Mouse (Mus musculus): ENCODE measurements at regions not wholly inside any gene's neighbourhood (a gene's known extent, or its start where the extent isn't known, plus 50 kb on each side); places are given as distances from the start of the nearest gene placed in this dataset.

DNA sequence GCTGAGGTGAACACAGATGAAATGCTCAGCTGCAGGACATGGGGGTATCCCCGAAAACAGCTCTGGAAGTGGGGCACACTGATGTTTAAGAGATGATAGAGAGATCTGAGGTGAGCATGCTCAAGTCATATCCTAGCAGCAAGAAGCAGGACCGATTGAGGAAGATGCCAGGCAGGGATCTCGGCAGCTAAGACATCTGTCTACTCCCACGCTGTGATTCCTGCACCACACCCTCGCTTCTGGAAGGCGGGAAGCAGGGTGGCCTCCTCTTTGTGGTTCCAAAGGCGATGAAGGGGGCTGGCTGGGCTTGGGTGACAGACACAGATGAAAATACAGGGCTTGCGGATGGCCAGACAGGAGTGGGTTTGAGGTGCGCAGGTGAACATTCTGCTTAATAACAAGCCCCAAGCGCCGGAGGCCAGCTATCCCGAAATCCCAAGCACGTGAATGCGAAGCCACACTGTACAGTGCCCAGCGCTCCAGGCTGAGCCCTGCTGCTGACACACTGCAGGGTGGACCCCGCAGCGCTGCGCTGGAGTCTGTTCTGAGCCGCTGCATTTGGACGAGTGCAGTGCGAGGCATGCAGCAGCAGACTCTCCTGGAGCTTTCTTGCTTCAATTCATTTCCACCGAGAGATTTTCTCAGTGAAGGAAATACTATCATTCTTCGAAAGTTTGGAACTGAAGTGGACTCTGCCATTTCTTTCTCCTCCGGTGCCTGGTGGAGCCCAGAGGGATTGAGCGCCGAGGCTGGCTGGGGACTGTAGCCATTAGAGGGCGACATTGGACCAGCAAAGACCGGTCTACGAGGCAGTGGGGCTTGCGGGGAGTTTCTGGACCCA, 308.6 kb downstream of the Matn1 start:
- Histone ChIP-seq H3K4me3 (peak overlapping the region; percentile 33), H3K27me3 (peaks cover 15% of the 10 kb centered on the region), H3K4me1 (replicated peaks) (peaks cover 15% of the 10 kb centered on the region), H3K4me2 (peak overlapping the region; percentile 60), H3K9me3 (replicated peaks) (no peaks in the 10 kb centered on the region), H3K36me3 (no peaks in the 10 kb centered on the region), H3K9ac (0 out of 2 replicates have a peak overlapping the region, but pooled peaks have one; percentile 40), H3K27ac (no peak overlapping the region)
- WGBS = 16% methylated on average over 30 of the region's 30 CpGs
- ATAC-seq (replicated peaks; ENCODE audit: insufficient number of reproducible peaks, insufficient read depth, low FRiP score, low read depth) = peak; percentile 74; the same call in 1 of the 2 replicates

DNA sequence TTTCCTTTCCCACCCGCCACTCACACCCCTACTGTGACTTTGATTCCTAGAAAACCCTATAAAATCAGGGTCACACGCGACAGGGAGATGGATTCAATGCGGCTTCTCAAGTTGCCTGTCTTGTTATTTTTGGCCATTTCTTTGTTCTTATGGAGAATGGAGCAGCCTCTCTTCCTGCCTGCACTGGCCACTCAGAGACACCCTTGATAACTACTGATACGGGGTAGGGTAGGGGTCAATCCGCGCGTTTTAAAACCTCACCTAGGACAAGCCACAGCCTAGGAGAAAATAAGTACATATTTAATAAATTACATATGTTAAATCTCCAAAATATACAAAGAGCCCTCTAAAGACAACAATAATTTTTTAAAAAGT, 309.2 kb downstream of the Matn1 start:
- Histone ChIP-seq H3K36me3 (no peaks in the 10 kb centered on the region), H3K4me3 (peak overlapping the region; percentile 33), H3K4me2 (peak overlapping the region; percentile 60), H3K4me1 (replicated peaks) (peaks cover 15% of the 10 kb centered on the region), H3K27me3 (peaks cover 15% of the 10 kb centered on the region), H3K9ac (0 out of 2 replicates have a peak overlapping the region, but pooled peaks have one; percentile 40), H3K9me3 (replicated peaks) (no peaks in the 10 kb centered on the region), H3K27ac (no peak overlapping the region)
- ATAC-seq (replicated peaks; ENCODE audit: insufficient number of reproducible peaks, insufficient read depth, low FRiP score, low read depth) = no peak
- 4% methylated on average over 8 of the region's 8 CpGs for WGBS

GRCm38 (mm10) chr4:131254243-131254642, 310.1 kb downstream of the Matn1 start:
- ATAC-seq (replicated peaks; ENCODE audit: insufficient number of reproducible peaks, insufficient read depth, low FRiP score, low read depth) = no peak
- peak overlapping the region; percentile 37 for H3K27ac ChIP-seq
- 25% methylated on average over 7 of the region's 7 CpGs for WGBS

GRCm38 (mm10) chr4:131254691-131255090, 310.5 kb downstream of the Matn1 start:
- no peaks in the 10 kb centered on the region for H3K36me3 ChIP-seq
- H3K9me3 ChIP-seq (replicated peaks) = no peaks in the 10 kb centered on the region
- H3K4me3 ChIP-seq = no peak overlapping the region
- H3K27me3 ChIP-seq = peaks cover 10% of the 10 kb centered on the region
- no peak for ATAC-seq (replicated peaks; ENCODE audit: insufficient number of reproducible peaks, insufficient read depth, low FRiP score, low read depth)
- H3K27ac ChIP-seq = peak overlapping the region; percentile 37; the same call in 1 of the 2 replicates
- no peak overlapping the region for H3K4me2 ChIP-seq
- H3K4me1 ChIP-seq (replicated peaks) = peaks cover 15% of the 10 kb centered on the region
- 44% methylated on average over 6 of the region's 6 CpGs for WGBS
- H3K9ac ChIP-seq = no peak overlapping the region

More at GRCm38 (mm10) chr4:131254243-131254642, 310.1 kb downstream of the Matn1 start:
- H3K4me2 ChIP-seq = no peak overlapping the region
- H3K9me3 ChIP-seq (replicated peaks) = no peaks in the 10 kb centered on the region
- no peaks in the 10 kb centered on the region for H3K36me3 ChIP-seq
- H3K4me1 ChIP-seq (replicated peaks) = peaks cover 15% of the 10 kb centered on the region
- peaks cover 11% of the 10 kb centered on the region for H3K27me3 ChIP-seq
- H3K4me3 ChIP-seq = no peak overlapping the region
- H3K9ac ChIP-seq = no peak overlapping the region

DNA sequence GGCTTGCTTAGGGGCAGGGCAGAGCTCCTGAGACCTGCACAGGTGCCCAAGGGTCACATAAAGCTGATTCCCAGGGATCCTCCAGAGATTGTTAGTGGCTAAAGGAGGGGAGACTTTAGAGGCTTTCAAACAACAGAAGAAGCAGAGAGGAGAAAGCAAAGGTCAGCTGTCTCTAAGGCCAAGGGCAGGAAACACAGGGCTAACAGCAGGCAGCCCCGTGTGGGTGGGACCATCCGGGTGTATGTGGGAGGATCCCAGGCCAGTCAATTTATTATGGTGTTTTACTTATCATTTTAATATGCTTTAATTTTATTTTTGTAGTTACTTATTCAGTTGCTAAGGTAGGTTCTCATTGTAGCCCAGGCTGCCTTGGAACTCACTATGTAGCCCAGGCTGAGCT, 317.1 kb downstream of the Matn1 start:
- Histone ChIP-seq H3K4me2 (no peak overlapping the region), H3K27me3 (peaks cover 9% of the 10 kb centered on the region; the same call in 1 of the 2 replicates), H3K4me1 (replicated peaks) (peaks cover 10% of the 10 kb centered on the region), H3K9me3 (replicated peaks) (no peaks in the 10 kb centered on the region), H3K4me3 (no peak overlapping the region), H3K27ac (no peak overlapping the region), H3K9ac (no peak overlapping the region), H3K36me3 (no peaks in the 10 kb centered on the region)
- WGBS = 57% methylated on average over 2 of the region's 2 CpGs
- ATAC-seq (replicated peaks; ENCODE audit: insufficient number of reproducible peaks, insufficient read depth, low FRiP score, low read depth) = no peak

GRCm38 (mm10) chr4:131262909-131263308, 318.7 kb downstream of the Matn1 start:
- H3K4me3 ChIP-seq = no peak overlapping the region
- 60% methylated on average over 6 of the region's 6 CpGs for whole genome bisulfite sequencing
- H3K4me1 ChIP-seq (replicated peaks) = peaks cover 13% of the 10 kb centered on the region
- peaks cover 15% of the 10 kb centered on the region; the same call in 1 of the 2 replicates for H3K27me3 ChIP-seq
- ATAC-seq (replicated peaks; ENCODE audit: insufficient number of reproducible peaks, insufficient read depth, low FRiP score, low read depth) = no peak
- no peak overlapping the region for H3K4me2 ChIP-seq
- H3K36me3 ChIP-seq = no peaks in the 10 kb centered on the region
- no peak overlapping the region for H3K27ac ChIP-seq
- H3K9me3 ChIP-seq (replicated peaks) = no peaks in the 10 kb centered on the region
- no peak overlapping the region for H3K9ac ChIP-seq

DNA sequence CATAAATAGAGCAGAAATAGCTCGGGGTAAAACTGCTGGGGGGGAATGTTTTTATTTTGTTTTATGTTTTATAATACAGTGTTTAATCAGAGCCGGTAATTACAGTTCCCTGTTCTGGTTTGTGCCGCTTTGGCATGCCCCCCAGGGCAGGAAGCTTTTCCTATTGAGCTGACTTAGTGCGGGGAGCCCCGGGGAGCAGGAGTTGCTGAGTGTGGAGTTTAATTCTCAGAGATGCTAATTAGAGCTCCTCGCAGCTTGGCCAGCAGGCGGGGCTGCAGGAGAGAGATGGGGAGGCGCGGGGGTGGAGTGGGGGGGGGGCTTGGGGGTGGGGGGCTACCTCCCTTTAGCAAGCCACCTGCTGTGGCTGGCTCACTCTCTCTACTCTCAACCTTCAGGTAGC, 322.6 kb downstream of the Matn1 start:
- H3K27me3 ChIP-seq = peaks cover 20% of the 10 kb centered on the region; the same call in 1 of the 2 replicates
- no peaks in the 10 kb centered on the region for H3K9me3 ChIP-seq (replicated peaks)
- no peak for ATAC-seq (replicated peaks; ENCODE audit: insufficient number of reproducible peaks, insufficient read depth, low FRiP score, low read depth)
- H3K27ac ChIP-seq = no peak overlapping the region
- H3K36me3 ChIP-seq = no peaks in the 10 kb centered on the region
- no peak overlapping the region for H3K9ac ChIP-seq
- peaks cover 13% of the 10 kb centered on the region for H3K4me1 ChIP-seq (replicated peaks)
- H3K4me3 ChIP-seq = no peak overlapping the region
- WGBS = 23% methylated on average over 9 of the region's 9 CpGs
- H3K4me2 ChIP-seq = no peak overlapping the region

GRCm38 (mm10) chr4:131267760-131268159, 323.6 kb downstream of the Matn1 start:
- H3K36me3 ChIP-seq = no peaks in the 10 kb centered on the region
- no peaks in the 10 kb centered on the region for H3K9me3 ChIP-seq (replicated peaks)
- H3K27ac ChIP-seq = no peak overlapping the region
- H3K4me1 ChIP-seq (replicated peaks) = peaks cover 13% of the 10 kb centered on the region
- no peak overlapping the region for H3K9ac ChIP-seq
- no peak overlapping the region for H3K4me3 ChIP-seq
- ATAC-seq (replicated peaks; ENCODE audit: insufficient number of reproducible peaks, insufficient read depth, low FRiP score, low read depth) = no peak; the same call in 1 of the 2 replicates
- H3K27me3 ChIP-seq = peaks cover 20% of the 10 kb centered on the region; the same call in 1 of the 2 replicates
- 35% methylated on average over 10 of the region's 10 CpGs for WGBS
- no peak overlapping the region for H3K4me2 ChIP-seq

GRCm38 (mm10) chr4:131270192-131270591, 326.0 kb downstream of the Matn1 start:
- no peaks in the 10 kb centered on the region for H3K36me3 ChIP-seq
- no peak for ATAC-seq (replicated peaks; ENCODE audit: insufficient number of reproducible peaks, insufficient read depth, low FRiP score, low read depth)
- H3K4me2 ChIP-seq = no peak overlapping the region
- no peaks in the 10 kb centered on the region for H3K9me3 ChIP-seq (replicated peaks)
- H3K27ac ChIP-seq = no peak overlapping the region
- H3K9ac ChIP-seq = no peak overlapping the region
- WGBS = 16% methylated on average over 7 of the region's 7 CpGs
- H3K27me3 ChIP-seq = peaks cover 20% of the 10 kb centered on the region; the same call in 1 of the 2 replicates
- no peak overlapping the region for H3K4me3 ChIP-seq
- 0 out of 2 replicates have a peak, but pooled peaks cover 3% of the 10 kb centered on the region for H3K4me1 ChIP-seq (replicated peaks)

DNA sequence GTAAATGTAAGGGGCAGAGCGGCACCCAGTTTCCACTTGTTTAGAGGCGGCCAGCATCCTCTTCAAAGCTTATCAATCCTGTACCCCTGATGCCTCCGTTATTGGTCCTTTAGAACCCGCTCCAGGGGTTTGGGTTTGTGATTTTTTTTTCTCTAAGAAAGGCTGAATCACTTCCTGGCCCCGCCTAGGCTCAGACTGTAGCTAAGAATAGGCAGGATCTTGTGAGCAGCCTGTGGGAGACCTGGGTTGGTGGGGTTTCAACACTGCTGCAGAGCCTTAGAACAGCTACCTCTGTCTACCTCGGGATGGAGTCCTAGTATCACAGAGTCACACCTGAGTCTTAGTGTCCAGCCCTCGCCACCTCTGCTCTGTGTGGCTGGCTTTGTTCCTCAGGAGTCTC, 327.9 kb downstream of the Matn1 start:
- no peaks in the 10 kb centered on the region for H3K36me3 ChIP-seq
- 0 out of 2 replicates have a peak, but pooled peaks cover 3% of the 10 kb centered on the region for H3K4me1 ChIP-seq (replicated peaks)
- H3K9me3 ChIP-seq (replicated peaks) = no peaks in the 10 kb centered on the region
- H3K4me2 ChIP-seq = no peak overlapping the region
- H3K27ac ChIP-seq = no peak overlapping the region
- 0 out of 2 replicates have a peak, but pooled peaks cover 7% of the 10 kb centered on the region for H3K27me3 ChIP-seq
- H3K9ac ChIP-seq = no peak overlapping the region
- ATAC-seq (replicated peaks; ENCODE audit: insufficient number of reproducible peaks, insufficient read depth, low FRiP score, low read depth) = no peak
- 65% methylated on average over 7 of the region's 7 CpGs for WGBS
- H3K4me3 ChIP-seq = no peak overlapping the region

DNA sequence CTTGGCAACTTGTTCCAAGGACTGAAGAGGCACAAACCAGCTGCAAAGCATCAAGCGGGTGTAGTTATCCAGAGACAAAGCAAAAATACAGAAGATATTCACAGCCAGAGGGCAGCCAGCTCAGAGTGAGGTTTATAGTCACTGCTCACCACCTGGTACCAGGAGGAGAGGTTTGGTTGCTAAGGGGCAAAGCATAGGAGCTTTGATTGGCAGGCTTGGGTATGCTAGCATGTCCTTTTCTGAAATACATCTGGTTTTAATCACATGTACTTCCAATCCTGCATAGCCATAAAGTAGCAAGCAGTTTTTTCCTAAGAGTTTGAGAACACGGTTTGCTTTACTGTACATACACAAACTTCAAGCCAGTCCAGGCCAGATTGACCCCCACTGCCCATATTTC, 349.4 kb downstream of the Matn1 start:
- Histone ChIP-seq H3K4me2 (no peak overlapping the region), H3K9ac (no peak overlapping the region), H3K9me3 (replicated peaks) (no peaks in the 10 kb centered on the region), H3K27ac (no peak overlapping the region), H3K4me1 (replicated peaks) (no peaks in the 10 kb centered on the region), H3K4me3 (no peak overlapping the region), H3K27me3 (no peaks in the 10 kb centered on the region; the same call in 1 of the 2 replicates), H3K36me3 (no peaks in the 10 kb centered on the region)
- no peak for ATAC-seq (replicated peaks; ENCODE audit: insufficient number of reproducible peaks, insufficient read depth, low FRiP score, low read depth)
- WGBS = 83% methylated on average over 2 of the region's 2 CpGs

Data from heart, embryonic 15.5 days (tissue).